Mouse (Mus musculus) testis, adult 2 months (tissue): Measurements from ENCODE around the gene Mum1. TPM values are rescaled to one million over a fixed set of nuclear protein-coding genes. Genes with fewer than 3 reads are reported as not detected.
A peak's percentile ranks its signal among the peaks of the same experiment; 100 is the strongest.

ENCODE experiments used
- H3K27ac ChIP-seq: fragments of 200-500 bp; 2 replicates; pipeline ENCODE4 v1.5.1; 2012; ENCODE audit warnings: low read depth, low read length; ENCODE audit not compliant: control insufficient read depth, insufficient read depth
- H3K27me3 ChIP-seq: fragments of 200-500 bp; 2 replicates; pipeline ENCODE4 v1.6.1; 2012; ENCODE audit warnings: mild to moderate bottlenecking, low read length, moderate library complexity; ENCODE audit not compliant: control insufficient read depth, insufficient read depth
- H3K36me3 ChIP-seq: fragments of 200-500 bp; 2 replicates; pipeline ENCODE4 v1.6.1; 2012; ENCODE audit warnings: mild to moderate bottlenecking, low read length; ENCODE audit not compliant: control insufficient read depth, insufficient read depth
- H3K4me1 ChIP-seq: fragments of 200-500 bp; 2 replicates; pipeline ENCODE4 v1.6.1; 2012; ENCODE audit warnings: low read length; ENCODE audit not compliant: control insufficient read depth, insufficient read depth
- H3K4me3 ChIP-seq: fragments of 200-500 bp; 2 replicates; pipeline ENCODE4 v1.5.1; 2012; ENCODE audit warnings: low read depth, mild to moderate bottlenecking, low read length, moderate library complexity, mixed read lengths; ENCODE audit not compliant: control insufficient read depth
- CTCF ChIP-seq: fragments of 200-500 bp; IDR thresholded peaks from 2 replicates; pipeline ENCODE4 v1.5.1; 2012; ENCODE audit warnings: low read depth, mild to moderate bottlenecking, inconsistent platforms, low read length, moderate library complexity; ENCODE audit not compliant: control insufficient read depth, insufficient read depth, insufficient replicate concordance
- POLR2A ChIP-seq: fragments of 200-500 bp; IDR thresholded peaks from 2 replicates; pipeline ENCODE4 v1.6.1; 2012; ENCODE audit warnings: low read depth, mild to moderate bottlenecking, inconsistent platforms, low read length, moderate library complexity; ENCODE audit not compliant: control insufficient read depth
- polyA plus RNA-seq: library from polyadenylated mRNA; depleted of rRNA; stranded (reverse); fragments of >200 nt; gene quantifications from 2 replicates; pipeline ENCODE4 v1.2.3, GENCODE M21; 2012

Mum1 gene
- polyA plus RNA-seq, 1 experiment, result 282 TPM

DNA sequence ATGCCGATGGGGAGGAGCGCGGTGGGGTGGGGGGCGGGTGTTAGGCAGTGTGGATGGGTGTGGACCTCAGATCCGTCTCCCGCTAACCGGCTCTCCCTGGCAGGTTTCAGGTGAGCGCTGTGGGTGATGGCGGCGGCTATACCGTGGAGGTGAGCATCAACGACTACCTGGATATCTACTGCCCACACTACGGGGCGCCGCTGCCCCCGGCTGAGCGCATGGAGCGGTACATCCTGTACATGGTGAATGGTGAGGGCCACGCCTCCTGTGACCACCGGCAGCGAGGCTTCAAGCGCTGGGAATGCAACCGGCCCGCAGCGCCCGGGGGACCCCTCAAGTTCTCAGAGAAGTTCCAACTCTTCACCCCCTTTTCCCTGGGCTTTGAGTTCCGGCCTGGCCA lies 39.6 kb upstream of the Mum1 start:
- no peak overlapping the region for H3K27ac ChIP-seq
- no peak overlapping the region for H3K4me3 ChIP-seq
- H3K36me3 ChIP-seq, result no peaks in the 10 kb centered on the region
- no peaks in the 10 kb centered on the region; the same call in 1 of the 2 replicates for H3K27me3 ChIP-seq
- TF ChIP-seq CTCF, result no peak
- no peak for TF ChIP-seq POLR2A
- peaks cover 5% of the 10 kb centered on the region for H3K4me1 ChIP-seq

DNA sequence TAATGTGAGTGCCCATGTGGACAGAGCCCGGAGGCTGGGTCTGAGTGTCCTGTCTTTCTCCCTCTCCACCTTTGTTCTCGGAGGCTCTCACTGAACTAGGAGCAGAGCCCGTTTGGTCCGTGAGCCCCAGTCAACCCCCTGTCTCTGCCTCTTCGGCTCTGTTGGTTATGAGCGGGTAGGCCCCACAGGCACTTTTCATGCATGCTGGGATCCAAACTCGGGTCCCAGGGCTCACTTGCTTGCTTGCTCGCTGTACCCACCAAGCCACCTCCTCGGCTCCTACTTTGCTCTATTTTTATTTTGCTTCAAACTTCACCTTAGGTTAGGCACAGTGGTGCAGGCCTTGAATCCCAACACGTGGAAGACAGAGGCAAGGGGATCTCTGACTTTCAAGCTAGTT lies 38.5 kb upstream of the Mum1 start:
- Histone ChIP-seq H3K4me3 (no peak overlapping the region), H3K4me1 (peaks cover 11% of the 10 kb centered on the region), H3K27me3 (no peaks in the 10 kb centered on the region; the same call in 1 of the 2 replicates), H3K27ac (no peak overlapping the region), H3K36me3 (no peaks in the 10 kb centered on the region)
- TF ChIP-seq CTCF, result no peak
- TF ChIP-seq POLR2A, result no peak

DNA sequence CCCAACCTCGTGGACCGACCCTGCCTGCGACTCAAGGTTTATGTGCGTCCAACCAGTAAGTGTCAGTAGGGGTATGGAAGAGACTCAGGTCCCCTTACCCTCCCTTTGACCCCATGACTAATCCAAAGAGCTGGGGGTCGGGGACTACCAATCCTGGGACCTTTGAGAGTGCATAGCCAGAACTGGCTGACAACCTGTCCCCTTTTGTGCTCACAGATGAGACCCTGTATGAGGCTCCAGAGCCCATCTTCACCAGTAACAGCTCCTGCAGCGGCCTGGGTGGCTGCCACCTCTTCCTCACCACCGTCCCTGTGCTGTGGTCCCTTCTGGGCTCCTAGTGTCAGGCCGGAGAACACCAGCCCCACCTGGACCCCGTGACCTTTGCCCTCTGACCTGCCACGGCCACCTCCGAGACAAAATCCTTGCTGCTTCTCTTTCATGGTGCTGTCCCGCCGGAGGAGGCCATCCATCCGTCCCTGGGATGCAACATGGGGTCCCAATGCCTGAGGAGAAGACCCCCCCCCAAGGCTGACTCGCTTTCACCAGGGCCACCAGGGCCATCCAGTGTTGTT lies 37.7 kb upstream of the Mum1 start:
- no peaks in the 10 kb centered on the region for H3K36me3 ChIP-seq
- H3K27me3 ChIP-seq, result no peaks in the 10 kb centered on the region; the same call in 1 of the 2 replicates
- H3K4me1 ChIP-seq, result peaks cover 12% of the 10 kb centered on the region
- H3K27ac ChIP-seq, result no peak overlapping the region
- H3K4me3 ChIP-seq, result no peak overlapping the region
- TF ChIP-seq CTCF, result no peak
- no peak for TF ChIP-seq POLR2A

DNA sequence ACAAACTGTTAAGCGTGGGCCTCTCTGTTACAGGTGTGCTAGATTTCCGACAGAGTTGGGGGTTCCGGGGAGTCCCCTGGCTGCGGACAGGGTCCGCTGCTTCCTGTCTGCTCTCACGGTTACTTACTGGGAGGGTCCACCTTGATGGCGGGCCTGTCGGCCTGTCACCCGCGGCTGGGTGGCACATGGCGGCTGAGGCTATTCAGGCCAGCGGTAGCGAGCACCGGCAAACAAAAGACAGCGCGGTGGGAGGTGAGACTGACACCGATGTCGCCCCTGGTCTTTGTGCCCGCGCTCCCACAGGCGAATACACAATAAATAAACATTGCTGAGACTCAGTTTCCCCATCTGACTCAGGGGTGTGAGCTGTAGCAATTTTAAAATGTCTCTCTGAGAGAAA lies 36.2 kb upstream of the Mum1 start:
- no peaks in the 10 kb centered on the region for H3K36me3 ChIP-seq
- H3K27ac ChIP-seq, result no peak overlapping the region
- TF ChIP-seq CTCF (no peak), POLR2A (no peak)
- peak overlapping the region; percentile 68 for H3K4me3 ChIP-seq
- no peaks in the 10 kb centered on the region; the same call in 1 of the 2 replicates for H3K27me3 ChIP-seq
- H3K4me1 ChIP-seq, result peaks cover 12% of the 10 kb centered on the region

GRCm38 (mm10) chr10:80190491-80191051 lies 35.7 kb upstream of the Mum1 start:
- H3K4me3 ChIP-seq, result peak overlapping the region; percentile 68
- H3K4me1 ChIP-seq, result peaks cover 12% of the 10 kb centered on the region
- no peaks in the 10 kb centered on the region; the same call in 1 of the 2 replicates for H3K27me3 ChIP-seq
- no peaks in the 10 kb centered on the region for H3K36me3 ChIP-seq
- no peak overlapping the region for H3K27ac ChIP-seq
- TF ChIP-seq POLR2A (no peak), CTCF (no peak)

GRCm38 (mm10) chr10:80193976-80194375 lies 32.3 kb upstream of the Mum1 start:
- H3K4me1 ChIP-seq, result peaks cover 12% of the 10 kb centered on the region
- H3K27me3 ChIP-seq, result no peaks in the 10 kb centered on the region; the same call in 1 of the 2 replicates
- H3K27ac ChIP-seq, result no peak overlapping the region
- no peak overlapping the region for H3K4me3 ChIP-seq
- H3K36me3 ChIP-seq, result no peaks in the 10 kb centered on the region
- TF ChIP-seq CTCF (no peak), POLR2A (no peak)

- no peak for TF ChIP-seq CTCF
- TF ChIP-seq POLR2A, result no peak
- Histone ChIP-seq H3K27me3 (no peaks in the 10 kb centered on the region; the same call in 1 of the 2 replicates), H3K36me3 (no peaks in the 10 kb centered on the region), H3K4me1 (peaks cover 12% of the 10 kb centered on the region), H3K4me3 (no peak overlapping the region), H3K27ac (no peak overlapping the region)
Measured at GRCm38 (mm10) chr10:80194441-80194840, 31.8 kb upstream of the Mum1 start.

DNA sequence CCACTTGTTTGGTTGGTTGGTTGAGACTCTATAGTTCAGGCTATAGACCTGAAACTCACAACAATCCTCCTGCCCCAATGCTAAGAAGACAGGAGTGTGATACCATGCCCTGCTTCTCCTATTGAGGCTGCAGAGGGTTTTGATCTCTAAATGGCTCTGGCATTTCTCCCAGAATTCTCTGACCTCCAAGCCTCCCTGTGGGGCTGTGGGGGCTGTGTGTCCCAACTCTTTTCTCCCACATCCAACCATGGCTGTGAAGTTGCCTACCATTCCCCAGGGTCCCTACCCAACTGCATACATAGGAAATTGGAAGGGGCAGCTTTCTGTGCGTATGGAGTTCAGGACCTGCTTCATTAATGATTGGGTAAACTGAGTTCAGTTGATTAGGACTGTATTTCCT lies 30.1 kb upstream of the Mum1 start:
- H3K36me3 ChIP-seq, result no peaks in the 10 kb centered on the region
- H3K4me1 ChIP-seq, result peaks cover 7% of the 10 kb centered on the region
- no peak overlapping the region for H3K27ac ChIP-seq
- TF ChIP-seq CTCF (no peak), POLR2A (no peak)
- H3K4me3 ChIP-seq, result no peak overlapping the region
- H3K27me3 ChIP-seq, result no peaks in the 10 kb centered on the region
